Mouse (Mus musculus): Measurements from ENCODE around the gene Slc30a9.

Gene Slc30a9

GRCm38 (mm10) chr5:67306698-67307521 is at the start of gene Slc30a9:
Gene Slc30a9, plus strand, starts transcription at chr5:67306955.
- peak; percentile 76 for DNase-seq (ENCODE audit: low read depth)

- no peak for DNase-seq (ENCODE audit: low read depth)
Observed at GRCm38 (mm10) chr5:67258473-67258872, 48.3 kb upstream of the Slc30a9 start.

GRCm38 (mm10) chr5:67260159-67260530 is 46.6 kb upstream of the Slc30a9 start:
- DNase-seq (ENCODE audit: low read depth) = no peak

- peak; percentile 97 for DNase-seq (ENCODE audit: low read depth)
Observed at GRCm38 (mm10) chr5:67260531-67261371, 46.0 kb upstream of the Slc30a9 start, which contains the start of gene Tmem33. Gene Tmem33, plus strand, starts transcription at chr5:67260565.

- no peak for DNase-seq (ENCODE audit: low read depth)
Observed at GRCm38 (mm10) chr5:67262964-67263363, 43.8 kb upstream of the Slc30a9 start.

- no peak for DNase-seq (ENCODE audit: low read depth)
Observed at GRCm38 (mm10) chr5:67266106-67266505, 40.6 kb upstream of the Slc30a9 start.

GRCm38 (mm10) chr5:67269309-67269708 is 37.4 kb upstream of the Slc30a9 start:
- DNase-seq (ENCODE audit: low read depth) = no peak

- DNase-seq (ENCODE audit: low read depth) = no peak
Observed at GRCm38 (mm10) chr5:67279407-67279806, 27.3 kb upstream of the Slc30a9 start.

- no peak for DNase-seq (ENCODE audit: low read depth)
Observed at GRCm38 (mm10) chr5:67279840-67280239, 26.9 kb upstream of the Slc30a9 start.

- DNase-seq (ENCODE audit: low read depth) = no peak
Observed at GRCm38 (mm10) chr5:67280400-67280799, 26.4 kb upstream of the Slc30a9 start.

GRCm38 (mm10) chr5:67295029-67295428 is 11.7 kb upstream of the Slc30a9 start:
- no peak for DNase-seq (ENCODE audit: low read depth)

- DNase-seq (ENCODE audit: low read depth) = no peak
Observed at GRCm38 (mm10) chr5:67295682-67296081, 11.1 kb upstream of the Slc30a9 start.

GRCm38 (mm10) chr5:67296171-67296570 is 10.6 kb upstream of the Slc30a9 start:
- no peak for DNase-seq (ENCODE audit: low read depth)

GRCm38 (mm10) chr5:67297026-67297813 is 9.5 kb upstream of the Slc30a9 start:
- no peak for DNase-seq (ENCODE audit: low read depth)

GRCm38 (mm10) chr5:67299847-67300412 is 6.8 kb upstream of the Slc30a9 start:
- no peak for DNase-seq (ENCODE audit: low read depth)

- no peak for DNase-seq (ENCODE audit: low read depth)
Observed at GRCm38 (mm10) chr5:67300926-67301597, 5.7 kb upstream of the Slc30a9 start.

GRCm38 (mm10) chr5:67301722-67302331 is 4.9 kb upstream of the Slc30a9 start:
- no peak for DNase-seq (ENCODE audit: low read depth)

- no peak for DNase-seq (ENCODE audit: low read depth)
Observed at GRCm38 (mm10) chr5:67303816-67304215, 2.9 kb upstream of the Slc30a9 start.

- DNase-seq (ENCODE audit: low read depth) = peak; percentile 9
Observed at GRCm38 (mm10) chr5:67307659-67308222, 986 bp downstream of the Slc30a9 start.

GRCm38 (mm10) chr5:67311811-67312521 is 5.2 kb downstream of the Slc30a9 start:
- DNase-seq (ENCODE audit: low read depth) = no peak

All from c-Kit-positive CD71-negative TER-119-negative erythroid progenitor cells, embryonic 14.5 days (primary cell).